Mouse (Mus musculus): ENCODE measurements around the gene C1s2.
"Not testable (repeated sequence)": the region's sequence is repeated elsewhere in the genome, so short reads cannot be mapped to it uniquely, and the experiment has no call there.

Gene C1s2

GRCm38 (mm10) chr6:124640041-124640440 lies 4.2 kb upstream of the C1s2 start:
- no peak for DNase-seq (ENCODE audit: low read depth, low spot score)

DNA sequence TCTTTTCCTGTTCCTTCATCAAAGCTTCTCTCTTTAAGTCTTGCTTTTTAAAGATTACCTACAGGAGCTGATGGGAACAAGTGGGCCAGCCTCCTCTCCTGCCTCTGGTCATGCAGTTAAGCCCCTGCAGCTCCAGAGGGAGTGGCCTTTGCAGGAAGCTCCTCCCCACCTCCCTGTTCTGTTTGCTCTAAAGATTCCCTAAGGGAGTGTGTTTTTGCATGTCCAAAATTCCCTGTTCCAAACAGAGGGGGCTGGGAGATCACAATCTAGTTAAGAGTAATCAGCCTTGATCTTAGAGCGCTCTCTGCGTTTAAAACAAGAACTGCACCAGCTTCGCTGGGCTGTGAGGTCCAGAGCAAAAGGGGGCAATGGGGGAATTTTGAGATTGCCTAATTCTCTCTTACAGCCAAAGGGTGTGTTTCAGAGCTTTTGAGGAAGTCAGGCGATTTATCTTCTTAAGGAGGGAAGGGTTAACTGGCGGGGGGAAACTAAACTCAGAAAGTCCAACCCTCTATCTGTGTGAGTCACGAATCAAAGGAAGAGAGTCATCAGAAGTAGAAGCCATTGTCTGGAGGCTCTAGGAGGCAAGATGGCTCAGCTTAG lies 1.1 kb upstream of the C1s2 start:
- DNase-seq (ENCODE audit: low read depth, low spot score): not testable (repeated sequence)

- DNase-seq (ENCODE audit: low read depth, low spot score): no peak
These were observed 5.1 kb downstream of the C1s2 start for GRCm38 (mm10) chr6:124630763-124631162.

- not testable (repeated sequence) for DNase-seq (ENCODE audit: low read depth, low spot score)
These were observed 9.7 kb downstream of the C1s2 start for GRCm38 (mm10) chr6:124626184-124626583.

DNA sequence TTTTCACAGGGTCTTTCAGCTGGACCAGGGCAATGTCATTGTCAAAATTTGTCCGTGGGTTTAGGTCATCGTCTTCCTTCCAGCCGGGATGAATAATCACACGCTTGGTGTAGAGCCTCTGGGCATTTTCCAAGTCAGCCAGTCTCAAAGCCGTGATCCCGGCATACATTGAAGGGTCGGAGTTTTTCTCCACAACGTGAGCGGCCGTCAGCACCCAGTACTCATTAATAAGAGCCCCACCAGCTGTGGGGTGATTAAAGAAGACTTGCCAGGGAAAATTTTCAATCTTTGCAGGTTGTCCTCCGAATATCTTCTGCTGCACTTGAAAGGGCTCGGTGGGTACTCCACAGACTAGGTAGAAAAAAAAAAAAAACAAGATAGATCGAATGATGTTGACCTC lies 10.3 kb downstream of the C1s2 start:
- DNase-seq (ENCODE audit: low read depth, low spot score): no peak

DNA sequence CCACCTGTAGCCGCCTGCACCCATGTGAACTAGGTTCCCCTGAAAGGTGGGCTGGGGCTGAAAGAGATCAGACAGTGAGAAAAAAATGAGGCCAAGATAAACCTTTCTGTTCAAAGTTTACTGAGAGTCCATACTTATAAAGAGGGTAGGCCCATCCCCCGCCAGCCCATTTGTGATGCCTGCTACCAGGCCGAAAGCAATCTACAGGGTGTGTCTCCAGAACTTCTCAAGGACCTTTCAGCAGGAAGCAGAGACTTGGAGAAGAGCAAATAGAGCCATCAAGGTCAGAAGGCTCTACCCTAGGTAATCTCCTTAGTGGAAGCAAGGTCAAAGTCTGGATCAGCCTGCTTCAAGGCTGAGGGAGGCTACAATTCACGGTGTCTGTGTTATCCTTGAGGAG lies 33.9 kb downstream of the C1s2 start:
- no peak for DNase-seq (ENCODE audit: low read depth, low spot score)

- DNase-seq (ENCODE audit: low read depth, low spot score): no peak
These were observed 42.8 kb downstream of the C1s2 start for GRCm38 (mm10) chr6:124593121-124593520.

- DNase-seq (ENCODE audit: low read depth, low spot score): no peak
These were observed 43.6 kb downstream of the C1s2 start for GRCm38 (mm10) chr6:124592186-124592700.

GRCm38 (mm10) chr6:124588771-124589170 lies 47.1 kb downstream of the C1s2 start:
- no peak for DNase-seq (ENCODE audit: low read depth, low spot score)

DNA sequence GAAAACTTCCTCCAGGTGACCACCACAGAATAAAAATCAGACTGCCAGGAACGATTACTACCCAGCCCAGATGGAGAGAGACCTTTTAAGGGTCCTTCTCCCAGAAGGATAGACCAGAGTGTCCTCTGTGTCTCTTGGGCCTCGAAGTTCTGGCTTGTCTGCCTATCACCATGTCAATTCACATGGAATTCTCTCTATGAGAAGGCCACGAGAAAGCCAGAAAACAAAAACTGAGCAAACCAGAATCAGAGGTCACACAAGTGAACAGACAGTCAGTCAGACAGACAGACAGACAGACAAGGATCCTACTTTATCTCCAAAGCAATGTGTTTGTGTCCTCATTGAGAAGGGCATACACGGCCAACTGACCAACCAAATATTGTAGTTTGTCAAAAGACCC lies 49.6 kb downstream of the C1s2 start:
- DNase-seq (ENCODE audit: low read depth, low spot score): no peak

- no peak for DNase-seq (ENCODE audit: low read depth, low spot score)
These were observed 50.1 kb downstream of the C1s2 start for GRCm38 (mm10) chr6:124585761-124586160.

DNA sequence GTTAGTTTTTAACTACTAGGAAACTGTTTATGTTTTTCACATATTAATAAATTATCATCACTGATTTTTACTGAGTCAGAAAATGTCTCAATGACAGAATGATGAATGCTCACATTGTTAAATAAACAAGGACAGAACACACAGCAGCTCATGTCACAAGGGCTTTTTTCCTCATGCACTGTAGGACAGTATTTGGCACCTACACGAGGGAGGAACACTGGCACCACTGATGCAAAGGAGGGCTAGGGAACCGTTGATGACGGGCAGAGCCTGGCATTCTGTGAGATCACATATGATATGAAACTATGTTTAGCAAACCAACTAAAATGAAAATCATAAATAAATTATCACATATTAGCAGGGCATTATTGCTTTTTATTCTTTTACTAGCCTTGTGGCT lies 51.0 kb downstream of the C1s2 start:
- no peak for DNase-seq (ENCODE audit: low read depth, low spot score)

- no peak for DNase-seq (ENCODE audit: low read depth, low spot score)
These were observed 53.7 kb downstream of the C1s2 start for GRCm38 (mm10) chr6:124582231-124582630.

- DNase-seq (ENCODE audit: low read depth, low spot score): not testable (repeated sequence)
These were observed 55.7 kb downstream of the C1s2 start for GRCm38 (mm10) chr6:124580155-124580554.

DNA sequence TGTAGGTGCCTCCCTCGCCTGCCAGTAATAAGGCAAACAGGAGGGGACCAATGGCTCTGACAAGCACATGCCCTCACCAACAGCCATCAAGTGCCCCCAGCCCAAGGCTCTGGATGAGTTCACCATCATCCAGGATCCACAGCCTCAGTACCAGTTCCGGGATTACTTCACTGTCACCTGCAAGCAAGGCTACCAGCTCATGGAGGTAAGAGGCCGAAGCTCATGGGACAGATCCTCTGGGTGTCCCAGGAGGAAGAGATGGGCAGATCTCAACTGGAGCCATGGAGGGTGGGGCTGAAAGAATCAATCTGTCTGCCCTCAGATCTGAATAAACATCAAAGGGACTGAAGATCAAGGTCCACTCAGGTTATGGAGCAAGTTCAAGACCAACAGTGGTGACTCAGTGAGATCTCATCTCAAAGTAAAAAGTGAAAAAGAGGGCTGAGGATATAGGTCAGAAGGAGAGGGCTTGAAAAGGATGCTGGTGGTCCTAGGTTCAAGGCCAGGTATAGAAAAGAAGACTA lies 60.7 kb downstream of the C1s2 start:
- DNase-seq (ENCODE audit: low read depth, low spot score): not testable (repeated sequence)

Data from CD4-positive helper T cell, adult 2 months (primary cell).